Comparison of ENCODE assay signal across 8 mouse cellular contexts in the genomic region with DNA sequence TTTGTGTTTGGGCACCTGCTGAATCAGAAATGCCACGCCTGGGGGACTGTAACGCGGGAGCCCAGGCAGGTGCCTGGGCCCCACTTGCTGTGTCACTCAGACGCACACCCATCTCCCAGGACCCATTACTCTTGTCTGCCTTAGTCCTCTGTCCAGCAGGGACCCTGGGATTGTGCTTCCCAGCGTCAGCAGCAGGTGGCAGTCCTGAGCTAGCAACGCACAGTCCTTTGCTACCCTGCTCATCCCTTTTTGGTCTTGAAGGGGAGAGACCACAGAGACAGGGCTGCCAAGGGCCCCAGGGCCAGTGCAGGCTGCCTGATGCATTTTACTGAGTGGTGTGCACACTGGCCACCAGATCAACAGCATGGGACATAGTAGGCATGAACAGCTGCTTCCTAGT. TPM values are rescaled to one million over a fixed set of nuclear protein-coding genes. Genes with fewer than 3 reads are reported as not detected.
DNase-seq lines count a peak whose midpoint lies in the region; ATAC-seq lines count a peak whose summit lies in the region.
"Had no signal": no experiment of that assay in that cellular context is flagged by ENCODE, and none has a peak within 500 bp of the region (broad histone marks: within the 10 kb centered on the region; RNA-seq: fewer than 3 reads in every experiment).

No protein-coding gene starts in this region.

- DNase-seq in NIH3T3 (ENCODE audit: low read depth), result peak; percentile 76
- peak; percentile 9 for DNase-seq in c-Kit-positive CD71-positive TER-119-negative erythroid progenitor cells, embryonic 14.5 days (ENCODE audit: low read depth)
- DNase-seq in hindlimb bud, embryonic 11.5 days (ENCODE audit: extremely low spot score, low read depth, low spot score), result peak; percentile 22
- DNase-seq in left cerebral cortex, postnatal 36 days (ENCODE audit: low spot score in 2 of 2), result peak; percentile 57 to 62
- peak; percentile 46 to 82 for DNase-seq in spleen, postnatal 4 days (ENCODE audit: low spot score in 2 of 2)

- H3K36me3 ChIP-seq in forebrain, embryonic 16.5 days (ENCODE audit: control insufficient read depth, insufficient read depth), result no peaks in the 10 kb centered on the region
- H3K36me3 ChIP-seq in midbrain, embryonic 12.5 days, result no peaks in the 10 kb centered on the region

- H3K4me2 ChIP-seq in forebrain, embryonic 16.5 days (ENCODE audit: low read length), result no peak overlapping the region
- H3K4me2 ChIP-seq in midbrain, embryonic 12.5 days (replicated peaks), result no peak overlapping the region

- H3K27me3 ChIP-seq in forebrain, embryonic 16.5 days (replicated peaks; ENCODE audit: control insufficient read depth, insufficient read depth, low read length), result no peaks in the 10 kb centered on the region
- 0 out of 2 replicates have a peak, but pooled peaks cover 7% of the 10 kb centered on the region for H3K27me3 ChIP-seq in midbrain, embryonic 12.5 days

- 0 out of 2 replicates have a peak, but pooled peaks have one; percentile 54 for ATAC-seq in forebrain, embryonic 16.5 days
- peak; percentile 47; the same call in 1 of the 2 replicates for ATAC-seq in midbrain, embryonic 12.5 days (ENCODE audit: low FRiP score, low read depth)

- 9% methylated on average over 6 of the region's 6 CpGs for WGBS in forebrain, embryonic 16.5 days
- 7% methylated on average over 6 of the region's 6 CpGs for WGBS in midbrain, embryonic 12.5 days

- intact Hi-C loops in left cerebral cortex, postnatal 36 days (cut with DNase I), result no loop called here

- H3K27ac ChIP-seq in forebrain, embryonic 16.5 days (ENCODE audit: low read length), result no peak overlapping the region
- H3K27ac ChIP-seq in midbrain, embryonic 12.5 days (replicated peaks), result no peak overlapping the region
- H3K27ac ChIP-seq: macrophage had no signal

- H3K4me3 ChIP-seq in forebrain, embryonic 16.5 days (replicated peaks; ENCODE audit: low read length), result no peak overlapping the region
- no peak overlapping the region for H3K4me3 ChIP-seq in midbrain, embryonic 12.5 days

- no peaks in the 10 kb centered on the region for H3K4me1 ChIP-seq in forebrain, embryonic 16.5 days (replicated peaks; ENCODE audit: control insufficient read depth, insufficient read depth, low read length)
- no peaks in the 10 kb centered on the region; the same call in 1 of the 2 replicates for H3K4me1 ChIP-seq in midbrain, embryonic 12.5 days

- no peak overlapping the region for H3K9ac ChIP-seq in forebrain, embryonic 16.5 days (replicated peaks; ENCODE audit: low read depth, low read length)
- H3K9ac ChIP-seq in midbrain, embryonic 12.5 days (replicated peaks), result no peak overlapping the region

- no peaks in the 10 kb centered on the region for H3K9me3 ChIP-seq in forebrain, embryonic 16.5 days (ENCODE audit: control insufficient read depth, low read length)
- no peaks in the 10 kb centered on the region for H3K9me3 ChIP-seq in midbrain, embryonic 12.5 days

RNA-seq across cellular contexts. Expression of a gene that starts 28.8 kb away (rescaled TPM):
- 0.37 and 0.75 TPM in 2 replicates for polyA plus RNA-seq in forebrain, embryonic 16.5 days (2015; fragmentation: Nextera tagmentation; extraction: Ambion mirVana)
- 1 to 10 TPM; 2.4 to 4.5 TPM for total RNA-seq in left cerebral cortex, postnatal 36 days (2021)
- 0.51 and 0.56 TPM in 2 replicates for polyA plus RNA-seq in midbrain, embryonic 12.5 days (2016; fragmentation: Nextera tagmentation; extraction: Ambion mirVana)
- polyA plus RNA-seq: macrophage had no signal

Comparison
In these comparisons a context has a peak if more than half of its experiments do, and no peak if none do; other contexts are left out.
1. DNase-seq: peak in every context shown above with its lines; median percentile 76 in NIH3T3; 64 in spleen, postnatal 4 days; 60 in left cerebral cortex, postnatal 36 days; 22 in hindlimb bud, embryonic 11.5 days; 9 in c-Kit-positive CD71-positive TER-119-negative erythroid progenitor cells, embryonic 14.5 days.